Mouse (Mus musculus) stomach, embryonic 14.5 days (tissue): ENCODE data around the gene Bahcc1. TPM values are rescaled to one million over a fixed set of nuclear protein-coding genes. Genes with fewer than 3 reads are reported as not detected.
A peak's percentile ranks its signal among the peaks of the same experiment; 100 is the strongest.

Experiments
- ATAC-seq: fragments of 200-750 bp; cut with Nextera tagmentation; 2 replicates; pipeline ENCODE4 v1.8.0; 2017; ENCODE audit warnings: low read depth, moderate TSS enrichment; ENCODE audit not compliant: insufficient number of reproducible peaks, insufficient read depth, low FRiP score
- H3K27ac ChIP-seq: fragments of 300-500 bp; sonication (generic); 2 replicates; pipeline ENCODE4 v1.5.1; 2014; ENCODE audit warnings: mild to moderate bottlenecking, low read length, moderate library complexity, mixed read lengths
- H3K27me3 ChIP-seq: fragments of 300-500 bp; sonication (generic); 2 replicates; pipeline ENCODE4 v1.6.1; 2014; ENCODE audit warnings: low read length, control low read depth, mixed read lengths; ENCODE audit not compliant: control insufficient read depth, insufficient read depth
- H3K36me3 ChIP-seq: fragments of 300-500 bp; sonication (generic); 2 replicates; pipeline ENCODE4 v1.6.1; 2014; ENCODE audit warnings: mild to moderate bottlenecking, control low read depth, low read length, moderate library complexity, mixed read lengths; ENCODE audit not compliant: control insufficient read depth, insufficient read depth
- H3K4me1 ChIP-seq: fragments of 300-500 bp; sonication (generic); 2 replicates; pipeline ENCODE4 v1.6.1; 2014; ENCODE audit warnings: low read length, control low read depth, mixed read lengths; ENCODE audit not compliant: control insufficient read depth, insufficient read depth
- H3K4me2 ChIP-seq: fragments of 300-500 bp; sonication (generic); replicated peaks from 2 replicates; pipeline ENCODE4 v1.6.1; 2014; ENCODE audit warnings: low read depth, low read length, control low read depth
- H3K4me3 ChIP-seq: fragments of 300-500 bp; sonication (generic); 2 replicates; pipeline ENCODE4 v1.5.1; 2014; ENCODE audit warnings: low read depth, low read length, control low read depth
- H3K9ac ChIP-seq: fragments of 300-500 bp; sonication (generic); replicated peaks from 2 replicates; pipeline ENCODE4 v1.6.1; 2014; ENCODE audit warnings: low read depth, mild to moderate bottlenecking, control low read depth, low read length, moderate library complexity, mixed read lengths
- H3K9me3 ChIP-seq: fragments of 300-500 bp; sonication (generic); 2 replicates; pipeline ENCODE4 v1.6.1; 2016; ENCODE audit warnings: low read depth, low read length, control low read depth; ENCODE audit not compliant: control insufficient read depth
- WGBS: fragments of 180-500 bp; shearing (Covaris S2); extraction: QIAGEN DNeasy Blood & Tissue Kit; methylation state at CpG from one replicate; pipeline ENCODE4 v1.1.7; 2014; 5-methylcytosine and 5-hydroxymethylcytosine counted together
- polyA plus RNA-seq: library from polyadenylated mRNA; unstranded; fragments of >200 nt; fragmentation: Nextera tagmentation; extraction: Ambion mirVana; gene quantifications from 2 replicates; pipeline ENCODE4 v1.2.1, GENCODE M21; 2014

Bahcc1 gene
- polyA plus RNA-seq, 1 experiment from 2014 or later: 13.4 TPM

DNA sequence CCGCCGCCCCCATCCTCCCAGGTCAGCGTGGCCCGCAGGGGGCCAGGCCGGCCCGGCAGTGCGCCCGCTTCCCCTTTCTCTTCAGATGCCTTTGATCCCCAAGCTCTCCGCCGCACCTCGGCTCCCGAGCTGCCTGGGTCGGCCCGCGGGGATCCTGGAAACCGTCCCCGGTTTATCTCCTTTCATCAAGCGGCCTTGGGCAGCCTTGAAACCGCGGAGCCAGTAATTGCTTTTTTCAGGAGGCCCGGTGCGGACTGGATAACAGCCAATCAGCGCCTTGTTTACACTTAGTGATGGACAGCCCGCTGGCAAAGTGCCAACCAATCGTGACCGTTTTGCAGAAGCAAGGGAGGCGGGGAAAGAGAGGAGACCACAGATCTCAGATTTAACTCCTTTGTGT, 1.4 kb upstream of the Bahcc1 start:
- H3K27me3 ChIP-seq: no peaks in the 10 kb centered on the region
- peak; percentile 73 for ATAC-seq
- under 1% methylated on average over 27 of the region's 27 CpGs for WGBS
- no peaks in the 10 kb centered on the region for H3K9me3 ChIP-seq
- H3K36me3 ChIP-seq: no peaks in the 10 kb centered on the region; the same call in 1 of the 2 replicates
- H3K9ac ChIP-seq: peak overlapping the region; percentile 96
- peak overlapping the region; percentile 98 for H3K4me2 ChIP-seq
- H3K27ac ChIP-seq: peak overlapping the region; percentile 92
- H3K4me1 ChIP-seq: peaks cover 39% of the 10 kb centered on the region
- H3K4me3 ChIP-seq: peak overlapping the region; percentile 64

DNA sequence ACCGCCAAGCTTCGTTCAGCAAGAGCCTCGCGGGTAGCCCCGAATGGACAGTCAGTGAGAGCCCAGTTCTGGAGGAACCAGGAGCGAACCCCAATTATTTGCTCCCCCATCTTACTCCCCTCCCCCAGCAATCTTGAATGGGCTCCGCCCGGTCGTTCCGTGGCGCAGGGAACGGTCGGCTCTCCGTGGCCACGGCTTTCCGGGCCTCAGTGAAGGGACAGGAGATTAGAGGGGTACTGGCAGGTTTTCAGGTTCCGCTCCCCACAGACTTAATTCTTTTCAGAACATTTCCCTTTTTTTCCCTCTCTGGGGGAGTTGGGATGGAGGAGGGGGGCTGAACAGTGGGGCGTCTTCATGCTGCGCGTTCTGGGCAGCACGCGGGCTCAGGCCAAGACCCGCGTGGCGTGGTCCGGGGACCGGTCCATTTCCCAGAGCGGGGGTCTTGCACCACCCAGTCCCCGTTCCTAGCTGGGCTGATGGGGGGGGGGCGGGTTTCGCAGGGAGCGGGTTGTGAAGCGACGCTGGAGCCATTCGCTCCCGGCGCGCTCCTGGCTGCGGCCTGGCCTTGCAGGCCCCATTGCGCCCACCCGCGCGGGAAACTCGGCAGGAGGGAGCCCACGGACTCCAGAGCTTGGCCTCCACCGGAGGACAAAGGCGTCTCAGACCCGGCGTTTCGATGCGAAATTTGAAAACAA, 841 bp downstream of the Bahcc1 start:
- no peaks in the 10 kb centered on the region for H3K27me3 ChIP-seq
- ATAC-seq: no peak
- peak overlapping the region; percentile 67 for H3K4me3 ChIP-seq
- peak overlapping the region; percentile 84 for H3K9ac ChIP-seq
- peak overlapping the region; percentile 94 for H3K27ac ChIP-seq
- peak overlapping the region; percentile 98 for H3K4me2 ChIP-seq
- H3K36me3 ChIP-seq: no peaks in the 10 kb centered on the region; the same call in 1 of the 2 replicates
- peaks cover 21% of the 10 kb centered on the region for H3K4me1 ChIP-seq
- no peaks in the 10 kb centered on the region for H3K9me3 ChIP-seq
- WGBS: under 1% methylated on average over 51 of the region's 51 CpGs

DNA sequence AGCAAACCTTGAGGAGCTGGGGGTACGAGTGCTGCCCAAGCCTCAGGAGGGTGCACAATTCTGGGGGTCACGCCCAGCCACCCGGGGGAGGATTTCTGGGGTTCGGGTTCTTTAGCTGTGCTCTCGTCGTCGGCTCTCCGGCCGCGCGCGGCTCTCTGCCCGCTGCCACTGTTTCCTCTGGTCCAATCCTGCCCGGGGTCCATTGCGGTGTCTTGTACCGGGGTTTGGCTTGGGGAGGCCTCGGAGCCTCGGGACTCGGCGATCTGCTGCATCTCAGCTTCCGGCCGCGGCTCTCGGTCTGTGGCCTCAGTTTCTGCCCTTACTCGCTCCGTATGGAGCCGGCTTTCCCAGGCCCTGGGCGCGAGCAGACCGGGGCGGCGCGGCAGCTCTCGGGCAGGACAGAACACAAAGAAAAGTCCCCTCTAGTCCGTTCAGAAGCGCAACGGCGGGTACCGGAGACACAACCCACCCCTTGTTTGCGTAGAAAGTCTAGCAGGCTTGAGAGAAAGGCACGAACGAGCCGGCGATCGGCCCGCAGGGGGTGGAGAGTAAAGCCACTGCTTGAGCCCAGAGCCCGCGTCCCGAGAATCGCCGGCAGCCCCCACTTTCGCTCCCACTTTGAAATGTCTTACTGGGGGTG, 1.5 kb downstream of the Bahcc1 start:
- WGBS: under 1% methylated on average over 52 of the region's 52 CpGs
- peak overlapping the region; percentile 67 for H3K4me3 ChIP-seq
- no peak for ATAC-seq

DNA sequence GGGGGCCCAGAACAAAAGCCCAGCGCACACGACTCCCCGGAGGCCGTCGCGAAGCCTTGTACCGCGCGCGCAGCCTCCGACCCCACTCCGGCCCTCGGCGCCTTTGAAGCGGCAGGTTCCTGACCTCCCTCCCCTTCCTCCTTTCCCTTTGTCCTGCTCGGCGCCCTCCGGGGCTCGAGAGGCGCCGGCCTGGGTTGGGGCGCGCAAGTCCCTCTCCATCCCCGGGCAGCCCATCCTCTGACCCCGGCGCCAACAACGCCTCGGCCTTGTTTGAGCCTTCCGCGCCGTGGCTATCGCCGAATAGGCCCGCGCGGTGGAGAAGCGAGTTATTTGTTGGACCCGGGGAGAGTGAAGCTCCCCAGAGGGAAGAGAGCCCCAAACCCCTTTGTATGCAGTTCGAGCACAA, 2.0 kb downstream of the Bahcc1 start:
- H3K4me1 ChIP-seq: peaks cover 22% of the 10 kb centered on the region
- H3K4me2 ChIP-seq: peak overlapping the region; percentile 98
- H3K27me3 ChIP-seq: no peaks in the 10 kb centered on the region
- WGBS: under 1% methylated on average over 39 of the region's 39 CpGs
- no peaks in the 10 kb centered on the region for H3K36me3 ChIP-seq
- H3K9ac ChIP-seq: peak overlapping the region; percentile 84
- H3K27ac ChIP-seq: peak overlapping the region; percentile 94; the same call in 1 of the 2 replicates
- H3K4me3 ChIP-seq: peak overlapping the region; percentile 67
- no peaks in the 10 kb centered on the region for H3K9me3 ChIP-seq
- ATAC-seq: no peak

More for the DNA sequence above, 1.5 kb downstream of the Bahcc1 start:
- H3K9ac ChIP-seq: peak overlapping the region; percentile 84
- peaks cover 21% of the 10 kb centered on the region for H3K4me1 ChIP-seq
- H3K9me3 ChIP-seq: no peaks in the 10 kb centered on the region
- H3K27me3 ChIP-seq: no peaks in the 10 kb centered on the region
- peak overlapping the region; percentile 98 for H3K4me2 ChIP-seq
- H3K27ac ChIP-seq: peak overlapping the region; percentile 94
- no peaks in the 10 kb centered on the region for H3K36me3 ChIP-seq

- ATAC-seq: no peak
- Histone ChIP-seq H3K4me3 (peak overlapping the region; percentile 67), H3K9me3 (no peaks in the 10 kb centered on the region), H3K36me3 (no peaks in the 10 kb centered on the region), H3K4me2 (peak overlapping the region; percentile 98), H3K9ac (peak overlapping the region; percentile 84), H3K27me3 (no peaks in the 10 kb centered on the region), H3K27ac (peak overlapping the region; percentile 83), H3K4me1 (peaks cover 30% of the 10 kb centered on the region)
- WGBS: under 1% methylated on average over 40 of the region's 40 CpGs
Measured at GRCm38 (mm10) chr11:120235385-120236113, 2.8 kb downstream of the Bahcc1 start.

GRCm38 (mm10) chr11:120236114-120236437, 3.3 kb downstream of the Bahcc1 start:
- Histone ChIP-seq H3K4me1 (peaks cover 34% of the 10 kb centered on the region), H3K27ac (peak overlapping the region; percentile 83), H3K36me3 (no peaks in the 10 kb centered on the region), H3K4me3 (peak overlapping the region; percentile 67), H3K9ac (peak overlapping the region; percentile 84), H3K9me3 (no peaks in the 10 kb centered on the region), H3K27me3 (no peaks in the 10 kb centered on the region), H3K4me2 (peak overlapping the region; percentile 98)
- under 1% methylated on average over 13 of the region's 13 CpGs for WGBS
- ATAC-seq: no peak

DNA sequence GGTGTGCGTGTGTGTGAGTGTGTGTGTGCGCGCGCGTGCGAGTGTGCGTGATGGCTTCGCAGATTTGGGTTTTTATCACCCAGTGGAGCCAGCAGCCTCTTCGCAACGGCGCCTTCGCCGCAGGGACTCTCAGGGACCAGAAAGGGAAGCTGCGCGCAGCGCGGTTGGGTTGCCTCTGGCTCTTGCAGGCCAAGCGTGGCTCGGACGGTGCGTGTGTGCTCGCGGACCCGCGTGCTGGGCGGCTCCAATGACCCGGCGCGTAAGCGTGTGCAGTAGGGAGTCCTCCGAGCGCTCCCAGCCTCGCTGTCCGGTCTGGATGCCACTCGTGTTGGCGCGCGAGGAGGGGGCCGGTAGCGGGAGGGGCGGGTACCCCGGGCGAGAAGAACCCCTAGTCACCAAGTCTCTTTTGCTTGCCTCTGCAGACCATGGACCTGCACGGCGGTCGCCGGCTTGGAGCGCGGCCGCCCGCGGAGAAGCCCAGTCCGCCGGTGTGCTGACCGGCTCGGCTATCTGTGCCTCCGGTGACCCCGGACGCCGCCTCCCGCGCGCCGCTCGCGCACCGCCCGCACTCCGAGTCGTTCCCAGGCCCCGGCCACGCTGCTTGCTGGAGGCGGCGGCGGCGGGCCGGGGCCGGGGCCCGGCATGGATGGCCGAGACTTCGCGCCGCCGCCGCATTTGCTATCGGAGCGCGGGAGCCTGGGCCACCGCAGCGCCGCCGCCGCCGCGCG, 3.9 kb downstream of the Bahcc1 start:
- Histone ChIP-seq H3K9me3 (no peaks in the 10 kb centered on the region), H3K4me3 (peak overlapping the region; percentile 67), H3K9ac (peak overlapping the region; percentile 84), H3K27me3 (no peaks in the 10 kb centered on the region), H3K4me1 (peaks cover 39% of the 10 kb centered on the region), H3K36me3 (no peaks in the 10 kb centered on the region), H3K4me2 (peak overlapping the region; percentile 98), H3K27ac (peak overlapping the region; percentile 83)
- ATAC-seq: no peak
- WGBS: under 1% methylated on average over 90 of the region's 96 CpGs
